In genomic region chr1:63628211-63628610, GRCm38 (mm10) we compare ENCODE assay signal across 15 mouse cellular contexts. TPM values are rescaled to one million over a fixed set of nuclear protein-coding genes. Genes with fewer than 3 reads are reported as not detected.
DNase-seq lines count a peak whose midpoint lies in the region; ATAC-seq and TF ChIP-seq lines count a peak whose summit lies in the region.
"Had no signal": no experiment of that assay in that cellular context is flagged by ENCODE, and none has a peak within 500 bp of the region (broad histone marks: within the 10 kb centered on the region; RNA-seq: fewer than 3 reads in every experiment).

No protein-coding gene starts in this region.

- no peak overlapping the region for H3K4me2 ChIP-seq in neural tube, embryonic 15.5 days
- no peak overlapping the region for H3K4me2 ChIP-seq in liver, postnatal 0 days (ENCODE audit: low read depth, low read length)
- H3K4me2 ChIP-seq: forebrain, embryonic 12.5 days; heart, embryonic 15.5 days had no signal

- H3K36me3 ChIP-seq in neural tube, embryonic 15.5 days: no peaks in the 10 kb centered on the region
- H3K36me3 ChIP-seq in liver, postnatal 0 days (replicated peaks; ENCODE audit: insufficient read depth, low read length): no peaks in the 10 kb centered on the region
- H3K36me3 ChIP-seq: forebrain, embryonic 12.5 days; heart, embryonic 15.5 days had no signal

- no peaks in the 10 kb centered on the region for H3K9me3 ChIP-seq in neural tube, embryonic 15.5 days (replicated peaks)
- no peaks in the 10 kb centered on the region for H3K9me3 ChIP-seq in liver, postnatal 0 days (ENCODE audit: low read length)
- H3K9me3 ChIP-seq: forebrain, embryonic 12.5 days; heart, embryonic 15.5 days had no signal

- no peak for TF ChIP-seq CTCF in liver, postnatal 0 days (IDR thresholded peaks at IDR 0.05; ENCODE audit: low read depth)

- H3K27ac ChIP-seq in neural tube, embryonic 15.5 days (replicated peaks): no peak overlapping the region
- no peak overlapping the region for H3K27ac ChIP-seq in liver, postnatal 0 days (ENCODE audit: low read depth)
- H3K27ac ChIP-seq: forebrain, embryonic 12.5 days; heart, embryonic 15.5 days had no signal

- no peaks in the 10 kb centered on the region for H3K4me1 ChIP-seq in neural tube, embryonic 15.5 days
- no peaks in the 10 kb centered on the region for H3K4me1 ChIP-seq in liver, postnatal 0 days (ENCODE audit: insufficient read depth)
- H3K4me1 ChIP-seq: forebrain, embryonic 12.5 days; heart, embryonic 15.5 days had no signal

- 47% methylated on average over 2 of the region's 2 CpGs for WGBS in neural tube, embryonic 15.5 days
- WGBS in liver, postnatal 0 days (ENCODE audit: insufficient replicate concordance): 51% methylated on average over 2 of the region's 2 CpGs

- no peak; the same call in 1 of the 2 replicates for ATAC-seq in neural tube, embryonic 15.5 days (ENCODE audit: low FRiP score)
- no peak for ATAC-seq in liver, postnatal 0 days
- ATAC-seq: midbrain, embryonic 16.5 days had no signal

- no peak overlapping the region for H3K9ac ChIP-seq in neural tube, embryonic 15.5 days (replicated peaks)
- no peak overlapping the region for H3K9ac ChIP-seq in liver, postnatal 0 days (replicated peaks)
- H3K9ac ChIP-seq: forebrain, embryonic 12.5 days; heart, embryonic 15.5 days had no signal

- no peak for TF ChIP-seq EP300 in liver, postnatal 0 days (IDR thresholded peaks at IDR 0.05; ENCODE audit: low read depth)

- no peak overlapping the region for H3K4me3 ChIP-seq in neural tube, embryonic 15.5 days (replicated peaks)
- H3K4me3 ChIP-seq in liver, postnatal 0 days (ENCODE audit: low read depth, low read length): no peak overlapping the region
- H3K4me3 ChIP-seq: forebrain, embryonic 12.5 days; heart, embryonic 15.5 days had no signal

- H3K27me3 ChIP-seq in neural tube, embryonic 15.5 days (replicated peaks): no peaks in the 10 kb centered on the region
- H3K27me3 ChIP-seq in liver, postnatal 0 days (ENCODE audit: insufficient read depth, low read length): no peaks in the 10 kb centered on the region
- H3K27me3 ChIP-seq: forebrain, embryonic 12.5 days; heart, embryonic 15.5 days had no signal

- peak; percentile 21 to 25 for DNase-seq in heart, adult 18-20 months
- DNase-seq in heart, adult 11 months: no peak
- peak; percentile 18 for DNase-seq in neural tube, embryonic 10.5 days (ENCODE audit: extremely low spot score, low spot score)
- peak; percentile 27 to 64 for DNase-seq in gastrocnemius, postnatal 4 days (ENCODE audit: low spot score in 2 of 2)
- DNase-seq in natural killer cell, adult 2 months (ENCODE audit: low spot score in 2 of 2): no peak
- no peak for DNase-seq in left cerebral cortex, adult 18-20 months (ENCODE audit: low spot score in 2 of 2)
- DNase-seq in liver, postnatal 0 days: no peak
- DNase-seq: cerebellum, postnatal 25 days; kidney, adult 18-20 months had no signal

RNA-seq across cellular contexts. Expression of gene Gm39653, which starts 12.4 kb away (rescaled TPM):
- not detected for total RNA-seq in heart, adult 18-20 months (2021)
- 0.14 and 0.17 TPM in 2 replicates for polyA plus RNA-seq in neural tube, embryonic 15.5 days (2015; fragmentation: Nextera tagmentation; extraction: Ambion mirVana)
- total RNA-seq in gastrocnemius, postnatal 4 days (2021): not detected
- under 1 TPM in 1 of 2 experiments, not detected in 1; 0.67 TPM for total RNA-seq in left cerebral cortex, adult 18-20 months (2021)
- not detected in 2 replicates for polyA plus RNA-seq in liver, postnatal 0 days (2015; fragmentation: Nextera tagmentation; extraction: Ambion mirVana)
- polyA plus RNA-seq: forebrain, embryonic 12.5 days; heart, embryonic 15.5 days; liver, embryonic 16.5 days; midbrain, embryonic 16.5 days; stomach, embryonic 14.5 days had no signal

RNA-seq across cellular contexts. Expression of gene Dytn, which starts 58.5 kb away (rescaled TPM):
- total RNA-seq in heart, adult 18-20 months (2021): not detected
- polyA plus RNA-seq in neural tube, embryonic 15.5 days (2015; fragmentation: Nextera tagmentation; extraction: Ambion mirVana): 0.22 and 0.37 TPM in 2 replicates
- not detected for total RNA-seq in gastrocnemius, postnatal 4 days (2021)
- not detected for total RNA-seq in left cerebral cortex, adult 18-20 months (2021)
- not detected in 2 replicates for polyA plus RNA-seq in liver, postnatal 0 days (2015; fragmentation: Nextera tagmentation; extraction: Ambion mirVana)
- polyA plus RNA-seq: forebrain, embryonic 12.5 days; heart, embryonic 15.5 days; liver, embryonic 16.5 days; stomach, embryonic 14.5 days had no signal

Comparison
In these comparisons a context has a peak if more than half of its experiments do, and no peak if none do; other contexts are left out.
1. DNase-seq: peak in heart, adult 18-20 months (2 of 2), neural tube, embryonic 10.5 days (single experiment) and gastrocnemius, postnatal 4 days (2 of 2); none in heart, adult 11 months (single experiment), natural killer cell, adult 2 months (0 of 2), left cerebral cortex, adult 18-20 months (0 of 2) and liver, postnatal 0 days (single experiment).